Mouse (Mus musculus) midbrain, embryonic 15.5 days (tissue): ENCODE measurements around the gene Grk2. TPM values are rescaled to one million over a fixed set of nuclear protein-coding genes. Genes with fewer than 3 reads are reported as not detected.
A peak's percentile ranks its signal among the peaks of the same experiment; 100 is the strongest.

ENCODE experiments used
- ATAC-seq: fragments of 200-750 bp; cut with Nextera tagmentation; replicated peaks from 2 replicates; pipeline ENCODE4 v1.8.0; 2017; ENCODE audit warnings: moderate TSS enrichment
- H3K27ac ChIP-seq: fragments of 300-500 bp; sonication (generic); 2 replicates; pipeline ENCODE4 v1.5.1; 2015; ENCODE audit warnings: mild to moderate bottlenecking, inconsistent platforms
- H3K27me3 ChIP-seq: fragments of 300-500 bp; sonication (generic); replicated peaks from 2 replicates; pipeline ENCODE4 v1.6.1; 2015; ENCODE audit warnings: inconsistent platforms
- H3K36me3 ChIP-seq: fragments of 300-500 bp; sonication (generic); replicated peaks from 2 replicates; pipeline ENCODE4 v1.6.1; 2015; ENCODE audit warnings: inconsistent platforms
- H3K4me1 ChIP-seq: fragments of 300-500 bp; sonication (generic); 2 replicates; pipeline ENCODE4 v1.6.1; 2015; ENCODE audit warnings: inconsistent platforms
- H3K4me2 ChIP-seq: fragments of 300-500 bp; sonication (generic); 2 replicates; pipeline ENCODE4 v1.6.1; 2015; ENCODE audit warnings: inconsistent platforms, mild to moderate bottlenecking, moderate library complexity
- H3K4me3 ChIP-seq: fragments of 300-500 bp; sonication (generic); 2 replicates; pipeline ENCODE4 v1.5.1; 2015; ENCODE audit warnings: mild to moderate bottlenecking, inconsistent platforms
- H3K9ac ChIP-seq: fragments of 300-500 bp; sonication (generic); 2 replicates; pipeline ENCODE4 v1.6.1; 2015; ENCODE audit warnings: mild to moderate bottlenecking, inconsistent platforms
- H3K9me3 ChIP-seq: fragments of 300-500 bp; sonication (generic); 2 replicates; pipeline ENCODE4 v1.6.1; 2016; ENCODE audit warnings: inconsistent platforms
- WGBS: fragments of 180-500 bp; shearing (Covaris S2); methylation state at CpG from one replicate; pipeline ENCODE4 v1.1.7; 2015; ENCODE audit warnings: mixed read lengths; 5-methylcytosine and 5-hydroxymethylcytosine counted together
- polyA plus RNA-seq: library from polyadenylated mRNA; unstranded; fragments of >200 nt; fragmentation: Nextera tagmentation; extraction: Ambion mirVana; gene quantifications from 2 replicates; pipeline ENCODE4 v1.2.1, GENCODE M21; 2015

The Grk2 gene
- polyA plus RNA-seq, 1 experiment from 2014 or later: 28.2 TPM

- peaks cover 53% of the 10 kb centered on the region for H3K36me3 ChIP-seq
- no peaks in the 10 kb centered on the region for H3K9me3 ChIP-seq
- H3K4me2 ChIP-seq: no peak overlapping the region
- no peaks in the 10 kb centered on the region for H3K27me3 ChIP-seq
- 69% methylated on average over 15 of the region's 15 CpGs for WGBS
- no peaks in the 10 kb centered on the region for H3K4me1 ChIP-seq
- no peak overlapping the region for H3K27ac ChIP-seq
- ATAC-seq: no peak
- no peak overlapping the region for H3K9ac ChIP-seq
- no peak overlapping the region for H3K4me3 ChIP-seq
These were observed 15.3 kb downstream of the Grk2 start for GRCm38 (mm10) chr19:4290749-4291148.

GRCm38 (mm10) chr19:4283653-4284052, 22.4 kb downstream of the Grk2 start:
- no peaks in the 10 kb centered on the region for H3K27me3 ChIP-seq
- ATAC-seq: no peak; the same call in 1 of the 2 replicates
- H3K9me3 ChIP-seq: no peaks in the 10 kb centered on the region
- peak overlapping the region; percentile 64 for H3K4me2 ChIP-seq
- peaks cover 22% of the 10 kb centered on the region for H3K36me3 ChIP-seq
- peak overlapping the region; percentile 69; the same call in 1 of the 2 replicates for H3K9ac ChIP-seq
- H3K27ac ChIP-seq: peak overlapping the region; percentile 57
- peaks cover 22% of the 10 kb centered on the region for H3K4me1 ChIP-seq
- peak overlapping the region; percentile 60 for H3K4me3 ChIP-seq
- WGBS: 45% methylated on average over 7 of the region's 7 CpGs

GRCm38 (mm10) chr19:4282898-4283553, 23.0 kb downstream of the Grk2 start, which contains the start of gene Ankrd13d:
Ankrd13d (minus strand) TSS chr19:4283137.
- under 1% methylated on average over 49 of the region's 50 CpGs for WGBS
- Histone ChIP-seq H3K4me3 (peak within 1 kb of the TSS; percentile 60), H3K27ac (peak within 1 kb of the TSS; percentile 72), H3K9me3 (no peaks in the 10 kb centered on the region), H3K36me3 (peaks cover 17% of the 10 kb centered on the region), H3K27me3 (no peaks in the 10 kb centered on the region), H3K4me2 (peak within 1 kb of the TSS; percentile 64), H3K4me1 (peaks cover 22% of the 10 kb centered on the region), H3K9ac (peak within 1 kb of the TSS; percentile 69)
- peak; percentile 93 for ATAC-seq

GRCm38 (mm10) chr19:4280425-4280824, 25.6 kb downstream of the Grk2 start:
- 97% methylated on average over 9 of the region's 9 CpGs for WGBS
- no peaks in the 10 kb centered on the region for H3K27me3 ChIP-seq
- H3K4me3 ChIP-seq: no peak overlapping the region

GRCm38 (mm10) chr19:4279487-4279886, 26.5 kb downstream of the Grk2 start:
- H3K4me1 ChIP-seq: peaks cover 22% of the 10 kb centered on the region
- H3K27ac ChIP-seq: no peak overlapping the region
- no peaks in the 10 kb centered on the region for H3K9me3 ChIP-seq
- no peaks in the 10 kb centered on the region for H3K27me3 ChIP-seq
- H3K4me3 ChIP-seq: no peak overlapping the region
- WGBS: 95% methylated on average over 1 of the region's 1 CpGs
- ATAC-seq: no peak
- no peak overlapping the region for H3K4me2 ChIP-seq
- H3K9ac ChIP-seq: no peak overlapping the region
- H3K36me3 ChIP-seq: peaks cover 13% of the 10 kb centered on the region; the same call in 1 of the 2 replicates

More at GRCm38 (mm10) chr19:4280425-4280824, 25.6 kb downstream of the Grk2 start:
- Histone ChIP-seq H3K9ac (no peak overlapping the region), H3K4me2 (no peak overlapping the region), H3K36me3 (peaks cover 13% of the 10 kb centered on the region; the same call in 1 of the 2 replicates), H3K9me3 (no peaks in the 10 kb centered on the region), H3K4me1 (peaks cover 22% of the 10 kb centered on the region), H3K27ac (no peak overlapping the region)
- no peak for ATAC-seq

- H3K4me2 ChIP-seq: no peak overlapping the region
- H3K9me3 ChIP-seq: no peaks in the 10 kb centered on the region
- no peak overlapping the region for H3K27ac ChIP-seq
- peaks cover 3% of the 10 kb centered on the region; the same call in 1 of the 2 replicates for H3K36me3 ChIP-seq
- H3K27me3 ChIP-seq: peaks cover 13% of the 10 kb centered on the region
- peaks cover 7% of the 10 kb centered on the region for H3K4me1 ChIP-seq
- no peak for ATAC-seq
- H3K4me3 ChIP-seq: no peak overlapping the region
- no peak overlapping the region for H3K9ac ChIP-seq
- 92% methylated on average over 11 of the region's 11 CpGs for WGBS
These were observed 35.0 kb downstream of the Grk2 start for GRCm38 (mm10) chr19:4270972-4271371.

GRCm38 (mm10) chr19:4270187-4270586, 35.8 kb downstream of the Grk2 start:
- Histone ChIP-seq H3K4me2 (no peak overlapping the region), H3K4me1 (peaks cover 7% of the 10 kb centered on the region), H3K9ac (no peak overlapping the region), H3K9me3 (no peaks in the 10 kb centered on the region), H3K27ac (no peak overlapping the region), H3K4me3 (no peak overlapping the region), H3K27me3 (peaks cover 13% of the 10 kb centered on the region), H3K36me3 (no peaks in the 10 kb centered on the region)
- 69% methylated on average over 6 of the region's 6 CpGs for WGBS
- ATAC-seq: no peak

GRCm38 (mm10) chr19:4268566-4269361, 37.3 kb downstream of the Grk2 start, which contains the start of gene Ssh3:
Ssh3 (minus strand) TSS chr19:4269180.
- Histone ChIP-seq H3K9me3 (no peaks in the 10 kb centered on the region), H3K27ac (no peak within 1 kb of the TSS), H3K4me2 (peak within 1 kb of the TSS; percentile 47), H3K27me3 (peaks cover 13% of the 10 kb centered on the region), H3K4me3 (peak within 1 kb of the TSS; percentile 29), H3K36me3 (no peaks in the 10 kb centered on the region), H3K9ac (0 out of 2 replicates have a peak within 1 kb of the TSS, but pooled peaks have one; percentile 12), H3K4me1 (peaks cover 7% of the 10 kb centered on the region)
- WGBS: 8% methylated on average over 46 of the region's 46 CpGs
- peak; percentile 68 for ATAC-seq

GRCm38 (mm10) chr19:4265956-4266355, 40.1 kb downstream of the Grk2 start:
- Histone ChIP-seq H3K4me3 (no peak overlapping the region), H3K27ac (no peak overlapping the region), H3K4me2 (no peak overlapping the region), H3K36me3 (no peaks in the 10 kb centered on the region), H3K4me1 (peaks cover 7% of the 10 kb centered on the region), H3K9ac (no peak overlapping the region), H3K9me3 (no peaks in the 10 kb centered on the region), H3K27me3 (peaks cover 13% of the 10 kb centered on the region)
- WGBS: 62% methylated on average over 4 of the region's 4 CpGs
- no peak for ATAC-seq

GRCm38 (mm10) chr19:4264171-4264780, 41.7 kb downstream of the Grk2 start:
- Histone ChIP-seq H3K4me2 (no peak overlapping the region), H3K27me3 (peaks cover 5% of the 10 kb centered on the region), H3K4me3 (no peak overlapping the region), H3K4me1 (peaks cover 7% of the 10 kb centered on the region), H3K36me3 (no peaks in the 10 kb centered on the region), H3K9ac (no peak overlapping the region), H3K27ac (no peak overlapping the region), H3K9me3 (no peaks in the 10 kb centered on the region)
- 91% methylated on average over 6 of the region's 6 CpGs for WGBS
- ATAC-seq: no peak

- H3K4me1 ChIP-seq: peaks cover under 1% of the 10 kb centered on the region
- H3K4me3 ChIP-seq: no peak overlapping the region
- ATAC-seq: no peak
- no peaks in the 10 kb centered on the region for H3K36me3 ChIP-seq
- H3K27me3 ChIP-seq: no peaks in the 10 kb centered on the region
- H3K4me2 ChIP-seq: no peak overlapping the region
- no peak overlapping the region for H3K9ac ChIP-seq
- H3K9me3 ChIP-seq: no peaks in the 10 kb centered on the region
- WGBS: 74% methylated on average over 14 of the region's 14 CpGs
- no peak overlapping the region for H3K27ac ChIP-seq
These were observed 42.3 kb downstream of the Grk2 start for GRCm38 (mm10) chr19:4263702-4264101.

- no peak for ATAC-seq
- no peak overlapping the region for H3K27ac ChIP-seq
- no peak overlapping the region for H3K9ac ChIP-seq
- no peaks in the 10 kb centered on the region for H3K9me3 ChIP-seq
- H3K4me3 ChIP-seq: no peak overlapping the region
- WGBS: 79% methylated on average over 6 of the region's 6 CpGs
- no peaks in the 10 kb centered on the region for H3K36me3 ChIP-seq
- H3K27me3 ChIP-seq: no peaks in the 10 kb centered on the region
- peaks cover 5% of the 10 kb centered on the region for H3K4me1 ChIP-seq
- H3K4me2 ChIP-seq: no peak overlapping the region
These were observed 43.3 kb downstream of the Grk2 start for GRCm38 (mm10) chr19:4262756-4263155.
